Mouse (Mus musculus) forebrain, embryonic 12.5 days (tissue): ENCODE measurements around the gene Zcchc2. TPM values are rescaled to one million over a fixed set of nuclear protein-coding genes. Genes with fewer than 3 reads are reported as not detected.

ENCODE experiments used
- ATAC-seq: fragments of 200-750 bp; cut with Nextera tagmentation; 2 replicates; pipeline ENCODE4 v1.8.0; 2017; ENCODE audit warnings: moderate TSS enrichment; ENCODE audit not compliant: low FRiP score
- H3K27ac ChIP-seq: fragments of 300-500 bp; sonication (generic); 2 replicates; pipeline ENCODE4 v1.5.1; 2016; ENCODE audit warnings: mild to moderate bottlenecking
- H3K27me3 ChIP-seq: fragments of 300-500 bp; sonication (generic); 2 replicates; pipeline ENCODE4 v1.6.1; 2016; ENCODE audit warnings: mild to moderate bottlenecking
- H3K36me3 ChIP-seq: fragments of 300-500 bp; sonication (generic); replicated peaks from 2 replicates; pipeline ENCODE4 v1.6.1; 2016; ENCODE audit warnings: mild to moderate bottlenecking
- H3K4me1 ChIP-seq: fragments of 300-500 bp; sonication (generic); 2 replicates; pipeline ENCODE4 v1.6.1; 2016
- H3K4me2 ChIP-seq: fragments of 300-500 bp; sonication (generic); 2 replicates; pipeline ENCODE4 v1.6.1; 2016; ENCODE audit warnings: mild to moderate bottlenecking, moderate library complexity
- H3K4me3 ChIP-seq: fragments of 300-500 bp; sonication (generic); replicated peaks from 2 replicates; pipeline ENCODE4 v1.5.1; 2016; ENCODE audit warnings: mild to moderate bottlenecking
- H3K9ac ChIP-seq: fragments of 300-500 bp; sonication (generic); 2 replicates; pipeline ENCODE4 v1.6.1; 2016; ENCODE audit warnings: mild to moderate bottlenecking
- H3K9me3 ChIP-seq: fragments of 300-500 bp; sonication (generic); 2 replicates; pipeline ENCODE4 v1.6.1; 2016
- WGBS: fragments of 180-500 bp; shearing (Covaris S2); methylation state at CpG from one replicate; pipeline ENCODE4 v1.1.7; 2016; 5-methylcytosine and 5-hydroxymethylcytosine counted together
- polyA plus RNA-seq: library from polyadenylated mRNA; unstranded; fragments of >200 nt; fragmentation: Nextera tagmentation; extraction: Ambion mirVana; gene quantifications from 2 replicates; pipeline ENCODE4 v1.2.1, GENCODE M21; 2016

Gene Zcchc2
- polyA plus RNA-seq, 1 experiment from 2014 or later = 2.2 TPM

- H3K4me1 ChIP-seq = peaks cover 28% of the 10 kb centered on the region
- WGBS = 27% methylated on average over 17 of the region's 17 CpGs
- H3K9me3 ChIP-seq = no peaks in the 10 kb centered on the region
- H3K27me3 ChIP-seq = no peaks in the 10 kb centered on the region
- no peak for ATAC-seq
- peak overlapping the region; percentile 99 for H3K4me2 ChIP-seq
- peak overlapping the region; percentile 83 for H3K9ac ChIP-seq
- H3K27ac ChIP-seq = no peak overlapping the region
- H3K36me3 ChIP-seq = no peaks in the 10 kb centered on the region
- H3K4me3 ChIP-seq = peak overlapping the region; percentile 78
Observed at GRCm38 (mm10) chr1:105991931-105992837, 2.0 kb downstream of the Zcchc2 start.

- Histone ChIP-seq H3K27ac (no peak overlapping the region), H3K27me3 (no peaks in the 10 kb centered on the region), H3K36me3 (no peaks in the 10 kb centered on the region), H3K4me1 (peaks cover 31% of the 10 kb centered on the region), H3K9ac (peak overlapping the region; percentile 68), H3K4me3 (peak overlapping the region; percentile 71), H3K4me2 (peak overlapping the region; percentile 99), H3K9me3 (no peaks in the 10 kb centered on the region)
- WGBS = 3% methylated on average over 7 of the region's 7 CpGs
- no peak for ATAC-seq
Observed at GRCm38 (mm10) chr1:105993196-105993595, 3.0 kb downstream of the Zcchc2 start.

GRCm38 (mm10) chr1:105993601-105994209 lies 3.5 kb downstream of the Zcchc2 start:
- H3K9ac ChIP-seq = peak overlapping the region; percentile 68
- under 1% methylated on average over 37 of the region's 37 CpGs for WGBS
- H3K4me2 ChIP-seq = peak overlapping the region; percentile 99
- H3K36me3 ChIP-seq = no peaks in the 10 kb centered on the region
- ATAC-seq = peak; percentile 74
- H3K4me1 ChIP-seq = peaks cover 31% of the 10 kb centered on the region
- 0 out of 2 replicates have a peak overlapping the region, but pooled peaks have one; percentile 19 for H3K27ac ChIP-seq
- no peaks in the 10 kb centered on the region for H3K9me3 ChIP-seq
- peak overlapping the region; percentile 71 for H3K4me3 ChIP-seq
- no peaks in the 10 kb centered on the region for H3K27me3 ChIP-seq

- Histone ChIP-seq H3K9me3 (no peaks in the 10 kb centered on the region), H3K4me1 (peaks cover 27% of the 10 kb centered on the region), H3K27me3 (no peaks in the 10 kb centered on the region), H3K9ac (no peak overlapping the region), H3K4me2 (no peak overlapping the region), H3K36me3 (no peaks in the 10 kb centered on the region), H3K27ac (no peak overlapping the region), H3K4me3 (no peak overlapping the region)
- no peak for ATAC-seq
- WGBS = 75% methylated on average over 2 of the region's 2 CpGs
Observed at GRCm38 (mm10) chr1:105995966-105996365, 5.8 kb downstream of the Zcchc2 start.

GRCm38 (mm10) chr1:105997282-105997681 lies 7.1 kb downstream of the Zcchc2 start:
- Histone ChIP-seq H3K4me1 (peaks cover 18% of the 10 kb centered on the region), H3K4me3 (no peak overlapping the region)

GRCm38 (mm10) chr1:105999802-106000201 lies 9.6 kb downstream of the Zcchc2 start:
- no peak for ATAC-seq
- Histone ChIP-seq H3K9me3 (no peaks in the 10 kb centered on the region), H3K9ac (no peak overlapping the region), H3K27me3 (no peaks in the 10 kb centered on the region), H3K36me3 (0 out of 2 replicates have a peak, but pooled peaks cover 5% of the 10 kb centered on the region), H3K4me1 (peaks cover 3% of the 10 kb centered on the region; the same call in 1 of the 2 replicates), H3K4me2 (no peak overlapping the region), H3K4me3 (no peak overlapping the region), H3K27ac (no peak overlapping the region)
- WGBS = 95% methylated on average over 2 of the region's 2 CpGs

More at GRCm38 (mm10) chr1:105997282-105997681, 7.1 kb downstream of the Zcchc2 start:
- Histone ChIP-seq H3K27ac (no peak overlapping the region), H3K4me2 (no peak overlapping the region), H3K9ac (no peak overlapping the region), H3K27me3 (no peaks in the 10 kb centered on the region), H3K9me3 (no peaks in the 10 kb centered on the region), H3K36me3 (no peaks in the 10 kb centered on the region)
- WGBS = 62% methylated on average over 3 of the region's 3 CpGs
- ATAC-seq = no peak

GRCm38 (mm10) chr1:106007581-106007980 lies 17.4 kb downstream of the Zcchc2 start:
- peaks cover 18% of the 10 kb centered on the region; the same call in 1 of the 2 replicates for H3K36me3 ChIP-seq
- WGBS = 96% methylated on average over 1 of the region's 1 CpGs
- no peaks in the 10 kb centered on the region for H3K4me1 ChIP-seq

GRCm38 (mm10) chr1:106011097-106011496 lies 20.9 kb downstream of the Zcchc2 start:
- no peak for ATAC-seq
- WGBS = 86% methylated on average over 7 of the region's 7 CpGs

More at GRCm38 (mm10) chr1:106007581-106007980, 17.4 kb downstream of the Zcchc2 start:
- Histone ChIP-seq H3K9me3 (no peaks in the 10 kb centered on the region), H3K4me3 (no peak overlapping the region), H3K27me3 (no peaks in the 10 kb centered on the region), H3K4me2 (no peak overlapping the region), H3K27ac (no peak overlapping the region), H3K9ac (no peak overlapping the region)
- ATAC-seq = no peak

GRCm38 (mm10) chr1:106013759-106014158 lies 23.6 kb downstream of the Zcchc2 start:
- 92% methylated on average over 2 of the region's 2 CpGs for WGBS
- H3K4me1 ChIP-seq = no peaks in the 10 kb centered on the region
- H3K36me3 ChIP-seq = peaks cover 4% of the 10 kb centered on the region; the same call in 1 of the 2 replicates
- ATAC-seq = no peak
- no peak overlapping the region for H3K4me3 ChIP-seq
- no peak overlapping the region for H3K9ac ChIP-seq
- H3K27ac ChIP-seq = no peak overlapping the region
- H3K4me2 ChIP-seq = no peak overlapping the region
- no peaks in the 10 kb centered on the region for H3K27me3 ChIP-seq
- no peaks in the 10 kb centered on the region for H3K9me3 ChIP-seq

More at GRCm38 (mm10) chr1:106011097-106011496, 20.9 kb downstream of the Zcchc2 start:
- Histone ChIP-seq H3K4me3 (no peak overlapping the region), H3K9ac (no peak overlapping the region), H3K27me3 (no peaks in the 10 kb centered on the region), H3K9me3 (no peaks in the 10 kb centered on the region), H3K4me2 (no peak overlapping the region), H3K36me3 (peaks cover 16% of the 10 kb centered on the region; the same call in 1 of the 2 replicates), H3K27ac (no peak overlapping the region), H3K4me1 (no peaks in the 10 kb centered on the region)

GRCm38 (mm10) chr1:106016262-106016661 lies 26.1 kb downstream of the Zcchc2 start:
- no peaks in the 10 kb centered on the region for H3K27me3 ChIP-seq
- H3K9ac ChIP-seq = no peak overlapping the region
- no peak for ATAC-seq
- 93% methylated on average over 6 of the region's 6 CpGs for WGBS
- no peak overlapping the region for H3K4me3 ChIP-seq
- H3K4me1 ChIP-seq = no peaks in the 10 kb centered on the region
- H3K36me3 ChIP-seq = peaks cover 12% of the 10 kb centered on the region
- H3K9me3 ChIP-seq = no peaks in the 10 kb centered on the region
- H3K27ac ChIP-seq = no peak overlapping the region
- no peak overlapping the region for H3K4me2 ChIP-seq

- H3K9me3 ChIP-seq = no peaks in the 10 kb centered on the region
- 58% methylated on average over 6 of the region's 6 CpGs for WGBS
- H3K4me3 ChIP-seq = no peak overlapping the region
- no peaks in the 10 kb centered on the region for H3K27me3 ChIP-seq
- no peak overlapping the region for H3K9ac ChIP-seq
- no peaks in the 10 kb centered on the region for H3K4me1 ChIP-seq
- no peak overlapping the region for H3K27ac ChIP-seq
- no peak for ATAC-seq
- no peak overlapping the region for H3K4me2 ChIP-seq
- H3K36me3 ChIP-seq = peaks cover 40% of the 10 kb centered on the region
Observed at GRCm38 (mm10) chr1:106019854-106020253, 29.6 kb downstream of the Zcchc2 start.

GRCm38 (mm10) chr1:106022998-106023397 lies 32.8 kb downstream of the Zcchc2 start:
- Histone ChIP-seq H3K4me3 (no peak overlapping the region), H3K36me3 (peaks cover 41% of the 10 kb centered on the region), H3K27ac (no peak overlapping the region), H3K27me3 (no peaks in the 10 kb centered on the region), H3K4me1 (no peaks in the 10 kb centered on the region), H3K9me3 (no peaks in the 10 kb centered on the region), H3K4me2 (no peak overlapping the region), H3K9ac (no peak overlapping the region)
- ATAC-seq = no peak
- 94% methylated on average over 1 of the region's 1 CpGs for WGBS
